Mouse (Mus musculus) adrenal gland, adult 18-20 months (tissue): ENCODE data around the gene Slc5a11. TPM values are rescaled to one million over a fixed set of nuclear protein-coding genes. Genes with fewer than 3 reads are reported as not detected.

Source experiments
- DNase-seq, 2 experiments: peaks; one replicate each; pipeline ENCODE4 v3.0.0; 2021 to 2022; ENCODE audit warnings: low spot score in 2 of 2
- total RNA-seq, 2 experiments: library from RNA; stranded (reverse); gene quantifications; 1 replicate in 1 of 2; 2 replicates in 1 of 2; pipeline ENCODE4 v1.2.3; 2021

Gene Slc5a11
- total RNA-seq, 2 experiments from 2014 or later = not detected

GRCm38 (mm10) chr7:123211461-123211860 is 3.1 kb upstream of the Slc5a11 start:
- DNase-seq = no peak

- DNase-seq = no peak
Observed at GRCm38 (mm10) chr7:123212316-123212715, 2.3 kb upstream of the Slc5a11 start.

GRCm38 (mm10) chr7:123215138-123215537 is 558 bp downstream of the Slc5a11 start:
- DNase-seq = no peak

- DNase-seq = no peak
Observed at GRCm38 (mm10) chr7:123217448-123218354, 3.1 kb downstream of the Slc5a11 start.

GRCm38 (mm10) chr7:123218620-123219019 is 4.0 kb downstream of the Slc5a11 start:
- DNase-seq = no peak

GRCm38 (mm10) chr7:123219781-123220632 is 5.4 kb downstream of the Slc5a11 start:
- DNase-seq = no peak

GRCm38 (mm10) chr7:123220633-123220942 is 6.0 kb downstream of the Slc5a11 start:
- DNase-seq = no peak

- no peak for DNase-seq
Observed at GRCm38 (mm10) chr7:123224076-123224475, 9.5 kb downstream of the Slc5a11 start.

GRCm38 (mm10) chr7:123225159-123225558 is 10.6 kb downstream of the Slc5a11 start:
- no peak for DNase-seq

GRCm38 (mm10) chr7:123235449-123235848 is 20.9 kb downstream of the Slc5a11 start:
- no peak for DNase-seq

GRCm38 (mm10) chr7:123238621-123239020 is 24.0 kb downstream of the Slc5a11 start:
- no peak for DNase-seq

- no peak for DNase-seq
Observed at GRCm38 (mm10) chr7:123240064-123240463, 25.5 kb downstream of the Slc5a11 start.

GRCm38 (mm10) chr7:123242241-123242640 is 27.7 kb downstream of the Slc5a11 start:
- no peak for DNase-seq

- DNase-seq = no peak
Observed at GRCm38 (mm10) chr7:123244833-123245232, 30.3 kb downstream of the Slc5a11 start.

- no peak for DNase-seq
Observed at GRCm38 (mm10) chr7:123246504-123247084, 32.0 kb downstream of the Slc5a11 start.

- DNase-seq = no peak
Observed at GRCm38 (mm10) chr7:123248166-123248565, 33.6 kb downstream of the Slc5a11 start.

GRCm38 (mm10) chr7:123251343-123251742 is 36.8 kb downstream of the Slc5a11 start:
- no peak for DNase-seq

GRCm38 (mm10) chr7:123253396-123253795 is 38.8 kb downstream of the Slc5a11 start:
- DNase-seq = no peak

- DNase-seq = no peak
Observed at GRCm38 (mm10) chr7:123254196-123254970, 39.8 kb downstream of the Slc5a11 start.

- DNase-seq = no peak
Observed at GRCm38 (mm10) chr7:123258103-123258502, 43.5 kb downstream of the Slc5a11 start.

- DNase-seq = no peak
Observed at GRCm38 (mm10) chr7:123273056-123273455, 58.5 kb downstream of the Slc5a11 start.
